Mouse (Mus musculus) T-helper 17 cell (primary cell): Measurements from ENCODE around the gene Cux1.

ENCODE experiments used
- in situ Hi-C, 2 experiments: fragments of 300-600 bp; cut with MboI, MseI; formaldehyde crosslinking; loops; 1 replicate in 1 of 2; 2 replicates in 1 of 2; pipeline ENCODE4 v1.15.1; 2025; ENCODE audit warnings: high pct_unique_total_duplicates in 2 of 2

Cux1 gene

GRCm38 (mm10) chr5:136258919-136259318 lies 308.4 kb downstream of the Cux1 start:
- in situ Hi-C loops: loop anchor here in 1 of 2 experiments (25.0 kb wide), 1 partner anchor 403 kb away; no protein-coding TSS in a partner anchor

DNA sequence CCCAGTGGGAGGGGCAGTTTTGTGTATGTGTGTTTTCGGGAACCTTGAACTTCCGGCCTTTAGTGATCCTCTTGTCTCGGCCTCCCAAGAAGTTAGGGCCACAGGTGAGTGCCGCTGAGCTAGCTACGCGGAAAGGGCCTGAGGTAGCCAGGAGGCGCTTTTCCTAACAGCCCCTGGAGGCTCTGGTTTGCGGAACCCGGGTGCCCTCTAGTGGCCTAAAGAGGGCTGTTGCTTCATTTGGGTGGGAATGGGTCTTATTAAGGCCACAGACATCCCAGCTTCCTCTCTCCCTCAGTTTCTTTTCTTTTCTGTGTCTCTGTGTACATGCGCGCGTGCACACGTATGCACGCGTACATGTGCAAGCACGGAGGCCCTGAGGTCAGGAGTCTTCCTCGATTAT lies 314.4 kb downstream of the Cux1 start:
- in situ Hi-C loops: loop anchor here in 1 of 2 experiments (25.0 kb wide), 1 partner anchor 409 kb away; no protein-coding TSS in a partner anchor

GRCm38 (mm10) chr5:136251004-136251403 lies 316.3 kb downstream of the Cux1 start:
- in situ Hi-C loops: loop anchor here in 1 of 2 experiments (25.0 kb wide), 1 partner anchor 411 kb away; no protein-coding TSS in a partner anchor

GRCm38 (mm10) chr5:136248441-136248840 lies 318.8 kb downstream of the Cux1 start:
- in situ Hi-C loops: loop anchor here (10.0 kb wide), 1 partner anchor 54 kb away; the partner anchor contains the start of gene Prkrip1 (in 2 of the 2)

DNA sequence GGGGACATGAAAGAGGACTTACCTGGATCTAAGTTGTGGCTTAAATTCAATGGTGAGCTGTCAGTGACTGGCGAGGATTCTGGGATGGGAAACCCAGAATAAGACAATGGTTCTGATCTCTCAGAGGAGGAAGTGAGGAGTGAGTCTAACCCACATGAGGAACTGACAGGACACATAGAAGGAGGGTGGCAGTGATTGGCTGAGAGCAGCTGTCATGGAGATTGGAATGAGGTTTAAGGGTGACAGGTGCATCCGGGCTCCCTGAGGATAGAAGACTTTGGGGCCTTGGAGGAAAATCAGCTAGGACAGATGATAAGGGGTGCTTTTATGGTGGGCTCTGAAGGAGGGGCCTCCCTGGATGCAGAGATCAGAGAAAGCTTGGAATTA lies 320.8 kb downstream of the Cux1 start, which contains the start of gene Sh2b2:
Sh2b2 (minus strand) TSS at position 105 of the 387 bp plus-strand sequence.
- in situ Hi-C loops: loop anchor here (10.0 kb wide), 1 partner anchor 52 kb away; the partner anchor contains the start of gene Prkrip1 (in 2 of the 2)

DNA sequence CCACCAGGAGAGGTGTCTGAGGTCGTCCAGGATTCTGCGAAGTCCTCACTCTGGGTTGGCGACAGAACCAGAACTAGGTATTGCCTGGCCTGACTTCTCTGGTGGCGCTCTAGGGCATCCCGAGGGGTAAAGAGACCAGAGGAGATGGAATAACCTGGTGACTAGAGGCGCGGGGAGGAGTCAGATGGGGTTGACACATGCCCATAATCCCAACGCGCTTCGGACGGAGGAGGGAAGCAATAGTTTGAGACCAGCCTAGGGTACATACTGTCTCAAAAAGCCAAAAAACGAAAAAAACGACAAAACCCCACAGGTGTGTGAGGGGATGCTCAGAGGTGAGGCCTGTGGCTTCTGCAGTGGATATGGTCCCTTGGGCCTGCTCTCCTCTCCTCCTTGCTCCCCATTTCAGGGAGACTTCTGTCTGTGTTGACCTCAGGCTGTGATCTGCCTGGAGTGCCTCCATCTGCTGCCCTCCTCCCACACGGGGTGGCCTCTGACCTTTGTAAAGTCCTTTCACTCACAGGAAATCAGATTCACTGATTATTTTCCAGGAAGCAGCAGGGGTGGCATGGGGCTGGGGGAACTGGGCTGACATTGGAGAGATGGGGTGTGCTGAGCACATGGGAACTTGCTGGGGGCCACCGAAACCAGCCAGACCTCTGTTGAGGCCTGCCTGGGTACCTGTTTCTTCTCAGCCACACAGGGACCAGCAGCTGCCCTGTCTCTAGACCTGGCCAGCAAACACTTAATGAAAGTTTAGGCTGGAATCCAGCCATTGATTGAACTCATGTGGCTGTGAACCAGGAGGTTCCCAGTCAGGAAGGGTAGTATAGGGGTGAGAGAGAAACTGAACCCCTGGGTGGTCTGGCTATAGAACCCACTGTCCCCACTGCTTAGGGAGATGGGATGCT lies 321.5 kb downstream of the Cux1 start:
- in situ Hi-C loops: loop anchor here (10.0 kb wide), 1 partner anchor 51 kb away; the partner anchor contains the start of gene Prkrip1 (in 2 of the 2)

GRCm38 (mm10) chr5:136244762-136245540 lies 322.3 kb downstream of the Cux1 start:
- in situ Hi-C loops: loop anchor here (10.0 kb wide), 1 partner anchor 50 kb away; the partner anchor contains the start of gene Prkrip1 (in 2 of the 2)

DNA sequence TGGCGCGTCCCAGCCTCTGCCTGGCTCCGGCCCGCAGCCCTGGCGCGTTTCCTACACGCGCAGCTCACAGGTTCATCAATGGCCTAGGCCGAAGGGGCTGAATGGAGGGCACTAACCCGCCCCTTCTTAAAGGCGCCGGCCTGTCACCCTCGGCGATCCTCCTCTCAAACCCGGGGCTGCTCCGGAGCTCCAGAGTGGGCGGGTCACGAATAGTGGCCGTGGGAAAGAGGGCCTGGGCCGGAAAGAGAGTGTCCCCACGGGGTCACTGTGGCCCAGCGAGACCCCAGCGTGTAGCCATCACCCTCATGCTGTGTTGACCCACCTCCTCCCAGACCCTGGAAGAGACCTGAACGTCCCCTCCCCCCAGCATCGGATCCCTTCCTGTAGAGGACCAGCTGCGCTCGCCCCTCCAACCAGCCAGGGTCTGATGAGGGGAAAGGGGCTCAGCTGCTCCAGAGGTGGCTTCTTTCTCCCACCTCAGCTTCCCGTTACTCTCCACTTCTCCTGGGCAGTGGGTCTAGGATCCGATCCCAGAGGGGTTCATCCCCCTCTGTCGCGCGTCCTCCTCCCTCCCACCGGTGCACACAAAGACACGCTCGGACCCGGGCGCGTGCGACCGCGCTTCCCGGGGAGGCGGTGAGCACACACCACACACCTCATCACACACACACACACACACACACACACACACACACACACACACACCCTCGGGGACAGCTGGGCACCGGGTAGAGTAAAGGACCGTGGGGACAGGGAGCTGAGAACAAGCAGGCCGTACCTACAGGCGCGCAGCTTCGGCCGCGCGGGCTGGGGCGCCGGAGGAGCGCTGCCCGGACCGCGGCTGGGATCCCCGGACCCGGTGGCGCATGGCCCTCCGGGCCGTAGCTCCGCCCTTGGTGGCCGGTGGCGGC lies 323.2 kb downstream of the Cux1 start:
- in situ Hi-C loops: loop anchor here (10.0 kb wide), 1 partner anchor 49 kb away; the partner anchor contains the start of gene Prkrip1 (in 2 of the 2)

DNA sequence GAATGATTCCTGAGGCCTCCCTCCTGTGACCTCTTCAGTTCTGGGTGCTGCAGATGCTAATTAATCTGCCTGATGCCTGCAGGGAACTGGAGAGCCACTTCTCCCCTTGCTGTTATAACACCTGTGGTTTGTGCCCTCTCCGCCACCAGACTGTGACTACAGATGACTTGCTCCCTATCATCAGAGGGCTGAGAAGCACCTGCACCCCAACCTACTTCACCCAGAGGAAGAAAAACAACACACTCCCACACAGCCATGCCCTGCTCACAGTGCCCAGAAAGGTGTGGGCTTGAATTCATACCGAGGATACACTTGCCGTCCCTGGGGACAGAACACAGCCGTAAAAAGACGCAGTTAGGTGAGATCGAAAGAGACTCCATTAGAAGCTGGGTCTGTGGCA lies 326.1 kb downstream of the Cux1 start:
- in situ Hi-C loops: loop anchor here (10.0 kb wide), 1 partner anchor 46 kb away; the partner anchor contains the start of gene Prkrip1 (in 2 of the 2)

- in situ Hi-C loops: loop anchor here (10.0 kb wide), 1 partner anchor 46 kb away; the partner anchor contains the start of gene Prkrip1 (in 2 of the 2)
Observed at GRCm38 (mm10) chr5:136240381-136240780, 326.9 kb downstream of the Cux1 start.

- in situ Hi-C loops: no loop called here
Observed at GRCm38 (mm10) chr5:136237607-136238006, 329.7 kb downstream of the Cux1 start.

DNA sequence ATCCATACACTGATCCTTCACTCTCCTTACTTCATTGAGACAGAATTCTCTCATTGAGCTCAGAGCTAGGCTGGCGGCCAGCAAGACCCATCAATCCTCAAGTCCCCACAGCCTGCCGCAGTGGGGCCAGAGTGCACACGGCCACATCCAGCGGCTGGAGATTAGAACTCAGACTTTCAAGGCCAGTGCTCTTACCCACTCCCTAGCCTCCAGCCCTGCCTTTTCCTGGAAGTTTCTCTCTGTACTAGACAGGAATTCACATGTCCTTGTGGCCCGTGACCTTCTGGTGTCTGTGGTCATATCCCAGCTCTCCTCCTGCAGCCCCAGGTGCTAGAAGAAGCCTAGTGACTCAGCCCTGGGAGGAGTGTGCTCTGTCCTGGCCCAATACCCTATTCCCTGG lies 330.7 kb downstream of the Cux1 start:
- in situ Hi-C loops: no loop called here

DNA sequence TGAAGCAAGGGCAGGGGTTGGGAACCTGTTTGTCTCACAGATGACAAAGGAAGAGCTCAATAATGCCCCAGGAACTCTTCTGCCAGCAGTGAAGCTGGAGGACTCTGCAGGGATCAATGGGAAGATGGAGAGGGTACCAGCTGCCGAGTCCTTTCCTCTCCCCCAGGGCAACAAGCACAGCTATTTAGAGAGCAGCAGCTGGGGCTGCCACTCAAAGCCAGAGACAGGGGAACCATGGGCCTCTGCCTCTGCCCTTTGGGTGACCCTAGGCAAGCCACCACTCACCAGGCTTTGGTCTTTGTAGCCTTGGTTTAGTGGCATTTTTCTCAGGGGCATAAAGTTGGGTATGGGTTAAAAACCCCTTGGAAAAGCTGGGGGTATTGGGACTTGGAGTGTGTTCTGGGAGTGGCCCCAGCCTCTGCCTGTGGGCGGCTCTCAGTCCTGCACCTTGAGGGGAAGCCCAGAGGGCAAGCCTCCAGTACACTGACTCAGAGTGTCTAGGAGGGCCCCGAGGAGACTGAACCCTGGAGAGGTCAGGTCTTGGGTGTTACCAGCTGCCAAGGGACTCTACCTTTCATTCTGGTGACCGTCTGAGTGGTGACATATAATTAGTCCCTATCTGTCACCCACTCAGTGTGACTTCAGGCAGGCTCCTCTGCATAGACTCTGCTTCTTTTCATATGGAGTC lies 336.8 kb downstream of the Cux1 start:
- in situ Hi-C loops: no loop called here

GRCm38 (mm10) chr5:136226246-136226876 lies 340.9 kb downstream of the Cux1 start:
- in situ Hi-C loops: loop anchor here in 1 of 2 experiments (10.0 kb wide), 1 partner anchor 1058 kb away; the partner anchor contains the start of gene Ache

- in situ Hi-C loops: no loop called here
Observed at GRCm38 (mm10) chr5:136218585-136218984, 348.7 kb downstream of the Cux1 start.

GRCm38 (mm10) chr5:136217932-136218381 lies 349.3 kb downstream of the Cux1 start:
- in situ Hi-C loops: no loop called here

DNA sequence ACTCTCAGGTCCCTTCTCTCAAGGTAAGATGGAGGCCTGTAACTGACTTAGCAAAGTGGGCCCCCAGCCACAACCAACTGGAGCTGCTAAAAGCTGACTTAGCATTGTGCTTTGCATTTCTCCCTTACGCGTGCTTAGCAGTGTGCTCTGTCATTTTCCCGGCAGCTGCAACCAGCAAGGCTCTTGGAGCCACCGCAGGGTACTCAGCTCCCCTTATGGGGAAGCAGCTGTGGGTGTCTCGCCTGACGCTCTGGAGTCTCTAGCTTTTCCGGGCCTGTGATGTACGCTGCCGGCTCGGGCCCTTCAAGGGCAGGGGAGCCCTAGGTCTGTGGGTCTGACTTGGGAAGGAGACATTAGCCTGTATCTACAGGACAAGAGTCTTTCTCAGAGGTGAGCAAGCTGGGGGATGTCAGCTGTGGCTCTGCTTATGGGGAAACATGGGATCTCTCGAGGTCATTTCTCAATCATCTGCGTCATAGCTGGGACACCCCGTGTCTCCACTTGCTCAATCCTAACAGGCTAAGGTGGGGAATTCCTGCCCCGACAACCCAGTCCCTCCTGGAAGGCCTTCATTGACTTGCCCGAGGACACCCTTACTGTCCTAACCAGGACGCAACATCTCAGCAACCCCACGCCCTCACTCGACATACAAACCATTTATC lies 350.2 kb downstream of the Cux1 start:
- in situ Hi-C loops: no loop called here

GRCm38 (mm10) chr5:136215958-136216357 lies 351.3 kb downstream of the Cux1 start:
- in situ Hi-C loops: no loop called here

GRCm38 (mm10) chr5:136215211-136215610 lies 352.1 kb downstream of the Cux1 start:
- in situ Hi-C loops: no loop called here
